Mouse (Mus musculus): ENCODE data around the gene Mrpl44.

Mrpl44 gene

DNA sequence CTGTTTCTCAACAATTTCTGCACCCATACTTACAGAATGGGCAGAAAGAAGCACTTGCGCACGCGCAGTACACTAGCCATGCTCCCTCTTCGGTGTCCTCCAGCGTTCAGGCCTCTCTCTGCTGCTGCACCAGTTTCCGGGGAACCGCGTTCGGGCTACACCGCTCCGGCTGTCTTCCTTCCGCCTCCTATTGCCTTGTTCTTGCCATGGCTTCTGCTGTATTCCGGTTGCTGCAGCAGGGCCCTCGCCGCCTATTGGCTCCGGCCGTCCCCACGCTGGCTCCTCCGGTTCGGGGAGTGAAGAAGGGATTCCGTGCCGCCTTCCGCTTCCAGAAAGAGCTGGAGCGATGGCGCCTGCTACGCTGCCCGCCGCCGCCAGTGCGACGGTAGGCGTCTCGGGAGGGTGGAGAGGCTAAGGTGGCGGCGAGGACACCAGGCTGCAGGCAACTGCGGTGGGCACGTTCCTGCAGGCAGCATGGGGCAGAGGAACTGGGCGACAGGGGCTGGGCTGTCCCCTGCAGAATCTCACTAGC, at the start of gene Mrpl44, which contains the start of gene Wdfy1:
Gene Mrpl44 (plus strand): TSS at position 92 of the 532 bp plus-strand sequence.
Gene Wdfy1 (minus strand): TSS at position 217 of the 532 bp plus-strand sequence.
- in situ Hi-C loops (cut with MboI; ENCODE audit: unreplicated experiment in 2 of 2): loop anchor here (25.0 kb wide), 2 partner anchors 89 to 1511 kb away; no protein-coding TSS in a partner anchor

DNA sequence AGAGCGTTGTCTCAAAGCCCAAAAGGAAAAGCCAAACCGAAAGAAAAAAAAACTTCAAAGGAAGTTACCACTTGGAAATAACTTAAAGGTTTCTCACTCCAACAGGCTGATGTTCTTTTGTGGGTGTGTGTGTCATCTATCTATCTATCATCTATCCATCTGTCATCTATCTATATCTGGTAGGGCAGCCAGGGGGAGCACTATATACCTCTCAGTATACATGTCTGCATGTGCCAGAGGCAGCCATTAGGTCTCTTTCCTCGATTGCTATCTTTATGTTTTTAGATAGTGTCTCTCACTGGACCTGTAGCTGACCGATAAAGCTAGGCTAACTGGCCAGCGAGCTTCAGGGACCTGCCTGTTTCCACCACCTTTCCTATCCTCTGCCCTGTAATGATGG, 41.0 kb upstream of the Mrpl44 start:
- in situ Hi-C loops (cut with MboI; ENCODE audit: unreplicated experiment in 2 of 2): no loop called here

DNA sequence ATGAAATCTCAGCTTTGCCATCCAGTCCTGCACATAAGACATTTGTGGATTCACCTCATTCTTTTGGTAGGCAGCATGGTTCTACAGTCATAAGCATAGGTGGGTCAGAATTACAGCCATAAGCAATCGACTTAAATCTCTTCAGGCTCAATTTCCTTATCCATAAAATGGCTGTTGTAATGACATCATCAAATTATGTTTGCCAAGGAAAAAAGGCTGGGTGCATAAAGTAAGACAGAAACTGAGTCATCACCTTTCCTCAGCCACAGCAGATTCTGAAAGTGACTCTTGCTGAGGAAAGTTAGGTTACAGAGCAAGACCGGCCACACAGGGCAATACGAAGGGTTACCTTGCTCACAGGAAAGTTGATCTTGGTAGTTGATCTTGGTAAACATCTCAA, 39.4 kb upstream of the Mrpl44 start:
- in situ Hi-C loops (cut with MboI; ENCODE audit: unreplicated experiment in 2 of 2): no loop called here

DNA sequence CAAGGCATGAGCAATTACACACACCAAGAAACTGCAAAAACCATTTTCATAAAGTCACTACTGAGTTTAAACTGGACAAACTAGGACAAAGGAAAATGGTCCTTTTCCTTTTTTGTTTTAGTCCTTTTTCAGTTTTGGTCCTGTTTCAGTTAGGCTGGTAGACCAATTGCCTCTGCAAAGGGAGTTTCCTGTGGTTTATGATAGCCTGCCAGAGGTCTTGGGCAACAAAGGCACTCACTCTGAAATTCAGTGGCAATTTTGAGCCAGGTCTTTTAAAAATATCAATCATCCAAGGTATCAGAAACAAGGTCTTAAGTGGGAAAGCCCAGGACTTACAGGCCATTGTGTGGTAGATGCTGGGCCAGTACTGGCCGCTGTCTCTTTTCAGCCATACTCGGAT, 36.1 kb upstream of the Mrpl44 start:
- in situ Hi-C loops (cut with MboI; ENCODE audit: unreplicated experiment in 2 of 2): no loop called here

DNA sequence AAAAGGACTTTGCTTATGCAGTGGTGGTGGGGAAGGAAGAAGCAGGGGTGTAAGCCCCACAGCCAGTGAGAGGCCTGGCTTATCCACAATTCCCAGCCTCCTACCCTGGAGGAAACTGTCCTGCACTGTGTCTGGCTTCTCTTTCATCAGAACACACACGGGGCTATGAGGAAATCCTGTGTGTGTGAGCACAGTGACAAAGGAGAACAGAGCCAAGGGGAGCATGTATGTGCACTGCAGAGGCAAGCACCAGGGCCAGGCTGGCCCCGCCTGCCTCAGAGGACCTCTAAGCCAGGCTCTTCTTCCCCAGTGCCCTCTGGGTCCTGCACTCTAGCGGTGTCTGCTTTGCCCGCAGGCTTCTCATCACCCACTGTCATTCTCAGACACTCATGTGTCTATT, 34.8 kb upstream of the Mrpl44 start:
- in situ Hi-C loops (cut with MboI; ENCODE audit: unreplicated experiment in 2 of 2): no loop called here

DNA sequence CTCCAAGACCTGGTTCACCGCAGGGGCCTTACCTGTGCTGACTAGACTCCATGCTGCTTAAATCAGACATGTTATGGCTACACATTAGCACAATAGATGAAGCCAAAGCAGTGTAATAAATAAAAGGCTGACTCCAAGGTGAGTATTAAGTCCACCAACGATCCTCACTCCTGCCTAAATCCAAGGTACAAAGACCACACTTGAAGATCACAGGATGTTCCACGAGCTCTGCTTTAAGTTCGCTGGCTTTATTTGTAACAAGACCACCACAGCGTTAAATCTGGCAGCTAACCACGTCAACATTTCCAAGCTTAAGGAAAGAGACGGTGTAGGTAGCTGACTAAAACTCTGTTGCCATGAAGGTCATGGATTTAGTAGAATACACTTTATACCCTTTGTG, 32.9 kb upstream of the Mrpl44 start:
- in situ Hi-C loops (cut with MboI; ENCODE audit: unreplicated experiment in 2 of 2): no loop called here

DNA sequence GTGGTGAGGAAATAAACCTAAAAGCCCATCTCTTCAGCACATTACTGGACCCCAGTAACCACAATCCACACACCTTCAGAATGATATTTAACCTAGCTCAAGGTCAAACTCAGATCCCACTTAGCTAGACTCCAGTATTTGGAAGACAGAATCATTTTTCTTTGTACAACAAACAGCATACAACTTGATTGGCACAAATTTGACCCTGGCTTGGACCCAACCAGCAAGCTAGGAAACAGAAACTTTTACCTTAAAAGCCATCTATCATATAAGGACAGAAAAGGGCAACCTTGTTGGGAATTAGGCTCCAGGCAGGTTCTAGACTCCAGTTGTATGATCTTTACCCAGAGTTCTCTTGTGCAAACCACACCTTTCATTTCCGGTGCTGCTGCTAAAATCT, 32.4 kb upstream of the Mrpl44 start:
- in situ Hi-C loops (cut with MboI; ENCODE audit: unreplicated experiment in 2 of 2): no loop called here

DNA sequence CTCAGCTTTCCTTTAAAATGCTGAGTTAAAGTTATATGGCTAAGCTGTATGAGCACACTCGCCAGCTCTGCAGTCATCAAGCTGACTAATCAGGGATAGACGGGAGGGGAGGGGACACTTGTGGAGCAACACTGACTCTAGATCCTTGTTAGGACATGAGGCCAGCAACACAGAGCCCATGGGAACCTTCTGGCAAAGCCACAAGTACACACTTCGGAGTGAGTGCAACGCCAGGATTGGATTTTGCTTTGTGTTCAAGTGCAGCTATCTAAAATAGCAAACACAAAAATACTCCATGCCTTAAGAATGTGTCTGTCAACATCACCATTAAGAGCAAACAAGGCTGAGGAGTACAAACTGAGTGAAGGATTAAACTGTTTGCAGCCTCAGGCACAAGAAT, 29.8 kb upstream of the Mrpl44 start:
- in situ Hi-C loops (cut with MboI; ENCODE audit: unreplicated experiment in 2 of 2): no loop called here

DNA sequence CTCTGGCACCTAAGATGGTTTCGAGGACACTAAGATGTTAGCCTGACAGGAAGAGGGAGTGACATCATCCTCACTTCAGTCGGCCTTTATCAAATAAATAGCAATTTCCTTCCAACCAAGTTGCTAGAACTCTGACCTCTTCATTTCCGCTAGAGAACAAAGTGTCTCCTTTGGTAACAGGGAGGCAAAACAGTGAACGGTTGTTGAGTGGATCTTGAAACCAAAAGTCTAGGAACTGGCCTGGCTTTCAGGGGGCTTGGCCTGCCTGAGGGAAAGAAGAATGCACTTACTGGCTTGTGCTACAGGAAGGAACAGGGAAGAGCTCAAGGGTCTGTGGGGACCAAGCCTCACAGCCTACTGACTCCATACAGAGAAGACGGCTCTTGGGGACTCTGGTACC, 24.6 kb upstream of the Mrpl44 start:
- in situ Hi-C loops (cut with MboI; ENCODE audit: unreplicated experiment in 2 of 2): loop anchor here (25.0 kb wide), 5 partner anchors 636 to 1214 kb away; partner anchors contain the start of gene Dock10 (in 1 of the 2)

DNA sequence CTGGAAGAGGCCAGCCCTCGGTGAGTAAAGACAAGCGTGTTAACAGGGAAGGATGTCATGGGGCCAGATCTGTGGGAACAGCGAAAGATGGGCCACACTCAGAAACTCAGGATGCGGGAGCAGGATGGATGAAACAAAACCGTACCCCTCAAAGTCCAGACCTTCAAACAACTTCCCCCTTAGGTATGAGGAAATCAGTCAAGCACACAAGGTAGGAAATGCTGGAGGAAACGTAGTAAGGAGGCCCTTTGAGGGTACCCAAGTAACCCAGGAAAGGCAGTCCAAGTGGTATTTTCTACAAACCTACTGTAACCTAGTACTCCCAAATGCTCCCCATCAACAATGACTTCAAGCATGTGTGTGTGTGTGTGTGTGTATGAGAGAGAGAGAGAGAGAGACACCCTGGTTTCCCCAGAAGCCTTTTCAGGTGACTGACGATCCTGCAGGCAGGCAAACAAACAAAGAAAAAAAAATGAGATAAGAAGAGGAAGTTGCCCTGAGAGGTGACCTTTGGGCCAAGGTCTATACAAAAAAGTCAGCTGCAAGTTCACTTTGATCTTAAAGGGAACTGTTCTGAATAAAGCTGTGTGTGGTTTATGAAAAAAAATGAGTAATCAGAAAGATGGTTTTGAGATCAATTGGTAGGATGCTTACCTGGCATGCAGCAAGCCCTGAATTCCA, 23.7 kb upstream of the Mrpl44 start:
- in situ Hi-C loops (cut with MboI; ENCODE audit: unreplicated experiment in 2 of 2): loop anchor here (25.0 kb wide), 5 partner anchors 635 to 1215 kb away; partner anchors contain the start of gene Dock10 (in 1 of the 2)

DNA sequence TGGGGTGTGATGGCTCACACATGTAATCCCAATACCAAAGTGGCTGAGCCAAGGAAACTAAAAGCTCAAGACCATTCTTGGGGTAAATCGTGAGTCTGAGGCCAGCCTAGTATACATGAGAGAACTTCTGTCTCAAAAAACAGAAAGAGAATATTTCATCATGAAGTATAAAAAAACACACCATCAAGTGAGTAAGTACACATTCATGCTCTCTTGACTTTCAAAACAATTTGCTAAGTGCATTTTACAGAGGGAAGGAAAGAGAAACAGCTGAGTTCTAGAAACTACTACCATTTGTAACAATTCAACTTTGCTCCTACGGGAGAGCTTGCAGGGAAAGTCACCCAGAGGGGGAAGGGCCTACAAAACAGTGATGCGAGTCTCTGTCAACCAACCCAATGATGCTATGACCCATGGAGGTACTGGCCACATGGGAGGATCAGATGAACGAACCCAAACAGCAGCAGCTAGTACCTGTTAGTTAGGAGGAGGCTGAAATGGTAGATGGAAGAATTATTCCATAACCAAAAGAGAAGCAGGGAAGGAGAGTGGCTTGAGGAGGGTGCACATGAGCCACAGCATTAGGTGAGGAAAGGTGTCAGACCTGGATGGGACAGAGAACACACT, 23.0 kb upstream of the Mrpl44 start:
- in situ Hi-C loops (cut with MboI; ENCODE audit: unreplicated experiment in 2 of 2): loop anchor here (25.0 kb wide), 5 partner anchors 634 to 1216 kb away; partner anchors contain the start of gene Dock10 (in 1 of the 2)

DNA sequence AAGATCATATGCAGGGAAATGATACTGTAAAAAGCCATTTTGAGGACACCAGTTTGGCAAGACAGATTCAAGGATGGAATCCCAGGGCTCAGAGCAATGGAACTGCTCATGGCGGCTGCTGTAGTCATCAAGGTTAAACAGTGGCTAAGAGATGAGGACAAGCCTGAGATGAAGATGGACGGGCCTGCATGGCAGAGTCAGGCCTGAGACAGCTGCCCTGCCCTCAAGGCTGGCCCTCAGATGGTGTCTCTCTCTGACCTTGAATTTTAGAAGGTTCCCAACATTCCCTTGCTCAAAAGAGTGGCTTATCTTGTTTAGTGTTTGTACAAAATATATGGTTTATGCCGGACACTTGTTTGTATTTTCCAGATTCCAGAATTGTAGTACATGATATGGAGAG, 22.4 kb upstream of the Mrpl44 start:
- in situ Hi-C loops (cut with MboI; ENCODE audit: unreplicated experiment in 2 of 2): loop anchor here (25.0 kb wide), 5 partner anchors 634 to 1216 kb away; partner anchors contain the start of gene Dock10 (in 1 of the 2)

DNA sequence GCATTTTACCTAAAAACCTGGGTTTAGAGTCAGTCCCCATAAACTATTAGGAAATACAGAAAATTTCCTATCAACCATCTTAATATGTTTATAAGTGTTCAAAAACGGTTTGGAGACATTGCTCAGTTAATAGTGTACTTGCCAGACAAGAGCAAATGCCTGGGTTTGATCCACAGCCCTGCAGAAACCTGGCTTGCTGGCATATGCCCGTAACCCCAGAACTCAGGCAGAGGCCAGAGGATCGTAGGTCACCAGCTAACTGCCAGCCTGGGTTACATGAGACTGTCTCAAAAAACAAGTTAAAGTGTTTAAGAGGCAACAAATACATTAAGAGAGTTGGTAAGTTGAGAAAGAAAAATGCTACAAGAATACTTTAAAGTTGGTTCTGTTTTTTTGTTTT, 20.9 kb upstream of the Mrpl44 start:
- in situ Hi-C loops (cut with MboI; ENCODE audit: unreplicated experiment in 2 of 2): loop anchor here (25.0 kb wide), 5 partner anchors 632 to 1218 kb away; partner anchors contain the start of gene Dock10 (in 1 of the 2)

DNA sequence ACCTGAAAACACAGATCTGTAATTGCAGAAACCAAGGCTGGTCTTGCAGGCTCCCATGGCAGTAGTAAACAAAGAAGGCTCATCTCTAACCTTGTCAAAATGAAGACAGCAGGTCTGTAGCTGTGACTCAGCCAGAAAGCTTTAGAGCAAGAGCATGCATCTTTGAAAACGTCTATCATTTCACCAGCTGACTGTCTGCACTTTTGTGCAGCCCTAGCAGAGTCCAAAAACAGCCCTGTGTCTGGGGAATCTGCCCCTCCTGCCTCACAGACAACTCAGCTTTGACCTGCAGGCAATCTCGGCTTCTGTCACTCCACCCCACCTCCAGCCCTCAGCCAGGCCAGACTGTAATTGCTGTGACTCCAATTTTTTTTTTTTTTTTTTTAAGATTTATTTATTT, 20.4 kb upstream of the Mrpl44 start:
- in situ Hi-C loops (cut with MboI; ENCODE audit: unreplicated experiment in 2 of 2): loop anchor here (25.0 kb wide), 5 partner anchors 632 to 1218 kb away; partner anchors contain the start of gene Dock10 (in 1 of the 2)

DNA sequence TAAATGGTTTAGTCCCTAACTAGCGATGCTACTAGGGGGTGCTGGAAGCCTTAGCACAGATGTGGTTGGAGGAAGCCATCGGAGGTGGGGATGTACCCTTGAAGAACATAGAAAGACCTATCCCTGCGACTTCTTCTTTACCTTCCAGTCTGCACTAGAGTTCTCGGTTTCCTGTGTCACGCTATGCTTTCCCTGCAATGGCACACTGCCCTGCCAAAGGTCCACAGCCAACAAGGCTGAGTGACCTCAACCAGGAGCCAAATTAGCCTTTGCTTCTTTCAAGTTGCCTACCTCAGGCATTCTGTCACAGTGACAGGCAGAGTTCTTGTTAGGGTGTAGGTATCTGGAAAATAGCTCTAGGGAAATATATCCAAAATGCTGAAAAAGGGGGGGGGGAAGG, 19.4 kb upstream of the Mrpl44 start:
- in situ Hi-C loops (cut with MboI; ENCODE audit: unreplicated experiment in 2 of 2): loop anchor here (25.0 kb wide), 5 partner anchors 631 to 1219 kb away; partner anchors contain the start of gene Dock10 (in 1 of the 2)

DNA sequence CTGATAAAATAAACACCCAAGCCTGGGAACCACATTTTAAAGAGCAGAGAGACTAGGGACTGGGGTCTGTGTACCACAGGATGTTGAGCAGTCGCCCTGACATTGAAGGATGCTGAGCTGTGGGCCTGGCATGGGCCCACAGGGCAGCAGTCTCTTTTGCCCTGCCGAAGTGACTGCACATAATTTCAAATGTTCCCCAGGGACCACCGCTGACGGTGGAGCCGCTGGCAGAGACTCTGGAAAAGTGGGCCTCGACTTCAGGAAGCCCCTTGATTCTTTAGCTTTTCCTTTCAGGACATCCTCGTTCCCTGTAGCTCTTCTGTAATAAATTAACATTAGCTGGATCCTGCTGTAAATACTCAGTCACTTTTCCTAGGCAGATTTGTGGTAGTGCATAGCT, 18.7 kb upstream of the Mrpl44 start:
- in situ Hi-C loops (cut with MboI; ENCODE audit: unreplicated experiment in 2 of 2): loop anchor here (25.0 kb wide), 5 partner anchors 630 to 1220 kb away; partner anchors contain the start of gene Dock10 (in 1 of the 2)

DNA sequence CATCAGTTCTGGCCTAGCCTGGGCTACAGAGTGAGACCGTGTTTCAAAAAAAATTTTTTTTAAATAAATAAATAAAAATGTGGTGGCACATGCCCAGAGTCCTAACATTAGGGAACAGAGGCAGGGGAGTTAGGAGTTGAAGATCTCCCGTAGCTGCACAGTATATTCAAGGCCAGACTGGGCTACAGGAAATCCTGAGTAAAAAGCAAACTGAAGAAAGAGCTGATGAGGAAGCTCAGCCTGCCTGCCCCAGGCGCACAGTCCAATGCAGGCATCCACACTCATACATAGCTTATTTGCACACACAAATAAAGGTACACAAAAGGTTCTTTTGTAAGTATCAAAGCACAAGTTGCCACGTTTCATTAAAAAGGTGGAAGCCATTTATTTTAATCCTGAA, 18.2 kb upstream of the Mrpl44 start:
- in situ Hi-C loops (cut with MboI; ENCODE audit: unreplicated experiment in 2 of 2): loop anchor here (25.0 kb wide), 5 partner anchors 630 to 1220 kb away; partner anchors contain the start of gene Dock10 (in 1 of the 2)

DNA sequence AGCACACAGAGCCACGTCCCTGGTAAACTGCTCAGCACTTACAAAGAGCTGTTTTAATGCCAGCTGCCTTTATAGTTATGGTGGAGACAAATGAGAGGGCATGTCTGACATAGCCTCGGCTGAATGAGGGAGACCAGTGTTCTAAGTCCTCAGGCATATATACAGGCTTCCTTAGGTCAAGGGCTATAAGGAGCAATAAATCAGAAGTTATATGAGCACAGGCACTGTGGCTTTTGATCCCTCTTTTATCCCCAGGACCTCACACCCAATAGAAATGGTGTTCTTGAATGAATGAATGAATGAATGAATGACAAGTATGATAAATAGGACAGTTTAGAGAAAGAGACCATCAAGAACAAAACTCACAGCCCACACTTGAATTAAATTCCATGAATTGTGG, 16.8 kb upstream of the Mrpl44 start:
- in situ Hi-C loops (cut with MboI; ENCODE audit: unreplicated experiment in 2 of 2): loop anchor here (25.0 kb wide), 5 partner anchors 628 to 1222 kb away; partner anchors contain the start of gene Dock10 (in 1 of the 2)

DNA sequence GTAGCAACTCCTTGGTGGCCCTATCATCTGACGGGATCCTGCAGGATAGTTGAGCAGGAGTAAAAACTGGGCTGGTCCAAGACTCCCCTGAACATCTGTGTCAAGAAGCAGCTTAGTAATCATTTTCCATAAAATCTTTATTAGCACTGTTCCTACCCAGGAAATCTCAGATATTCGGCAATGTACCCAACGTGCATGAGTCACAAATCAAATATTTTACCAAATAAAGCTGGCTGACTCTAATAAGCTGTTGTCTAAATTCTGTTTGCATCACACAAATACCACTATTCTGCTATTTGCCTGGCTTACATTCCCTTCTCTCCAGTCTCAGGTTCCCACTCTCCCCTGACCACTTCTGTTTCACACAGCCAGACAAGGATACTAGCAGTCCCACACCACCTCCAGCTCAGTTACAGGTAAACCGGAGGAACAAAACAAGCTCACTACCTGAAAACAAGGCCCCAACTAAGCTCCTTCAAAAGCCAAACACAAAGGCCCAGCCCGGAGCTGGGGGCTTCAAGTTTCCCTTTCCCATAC, 16.3 kb upstream of the Mrpl44 start:
- in situ Hi-C loops (cut with MboI; ENCODE audit: unreplicated experiment in 2 of 2): loop anchor here (25.0 kb wide), 5 partner anchors 628 to 1222 kb away; partner anchors contain the start of gene Dock10 (in 1 of the 2)

DNA sequence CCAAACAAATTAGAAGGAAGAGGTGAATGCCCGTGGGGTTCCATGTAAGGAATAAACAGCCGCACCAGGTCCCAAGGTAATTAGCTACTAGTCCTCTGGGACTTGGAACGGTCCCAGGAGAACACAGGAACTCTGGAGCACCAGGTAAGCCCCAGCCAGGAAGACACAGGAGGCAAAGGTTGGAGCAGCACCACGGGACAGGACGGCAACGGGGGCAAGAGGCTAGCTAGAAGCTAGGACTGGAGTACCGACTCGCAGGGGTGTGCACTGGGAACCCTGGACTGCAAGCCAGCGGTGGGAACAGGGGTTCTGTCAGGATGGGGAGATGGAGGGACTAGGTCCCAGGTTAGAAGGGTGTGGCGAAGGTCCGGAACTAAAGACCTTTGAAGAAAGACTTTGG, 15.2 kb upstream of the Mrpl44 start:
- in situ Hi-C loops (cut with MboI; ENCODE audit: unreplicated experiment in 2 of 2): loop anchor here (25.0 kb wide), 5 partner anchors 627 to 1223 kb away; partner anchors contain the start of gene Dock10 (in 1 of the 2)
